ENCODE assay signal across 8 mouse cellular contexts in genomic region chr11:20445061-20445902, GRCm38 (mm10).
A peak's percentile ranks its signal among the peaks of the same experiment; 100 is the strongest.
DNase-seq lines count a peak whose midpoint lies in the region; ATAC-seq lines count a peak whose summit lies in the region.

No protein-coding gene starts in this region.

- DNase-seq in heart, adult 11 months: no peak
- peak; percentile 17 for DNase-seq in Muller cell, postnatal 12 days (ENCODE audit: inconsistent ontology term)
- DNase-seq in midbrain, embryonic 11.5 days (ENCODE audit: low spot score, missing footprints): peak; percentile 89
- no peak for DNase-seq in layer of hippocampus, postnatal 25 days (ENCODE audit: extremely low spot score in 1 of 2, low spot score in 1 of 2)
- DNase-seq in spleen, postnatal 10 days (ENCODE audit: low spot score in 2 of 2): no peak
- DNase-seq in cerebellum, adult 9-10 months: no peak

- WGBS in heart, embryonic 11.5 days (ENCODE audit: insufficient replicate concordance): 9% methylated on average over 17 of the region's 18 CpGs
- WGBS in hindbrain, embryonic 12.5 days: 17% methylated on average over 15 of the region's 18 CpGs
- WGBS in midbrain, embryonic 11.5 days: 11% methylated on average over 16 of the region's 18 CpGs

- no peak for ATAC-seq in heart, embryonic 11.5 days (replicated peaks; ENCODE audit: insufficient number of reproducible peaks, low FRiP score, low TSS enrichment)
- ATAC-seq in hindbrain, embryonic 12.5 days (ENCODE audit: low FRiP score): peak; percentile 48
- ATAC-seq in midbrain, embryonic 11.5 days (ENCODE audit: low FRiP score): peak; percentile 28; the same call in 1 of the 2 replicates

- H3K4me1 ChIP-seq in heart, embryonic 11.5 days (ENCODE audit: control insufficient read depth, insufficient read depth, low read length): no peaks in the 10 kb centered on the region
- H3K4me1 ChIP-seq in hindbrain, embryonic 12.5 days: peaks cover 12% of the 10 kb centered on the region
- peaks cover 11% of the 10 kb centered on the region for H3K4me1 ChIP-seq in midbrain, embryonic 11.5 days (ENCODE audit: control insufficient read depth, insufficient read depth, low read length)

- H3K9ac ChIP-seq in heart, embryonic 11.5 days (ENCODE audit: low read depth, low read length): peak overlapping the region; percentile 60
- peak overlapping the region; percentile 52 for H3K9ac ChIP-seq in hindbrain, embryonic 12.5 days
- peak overlapping the region; percentile 33 for H3K9ac ChIP-seq in midbrain, embryonic 11.5 days (ENCODE audit: low read length)

- peak overlapping the region; percentile 77 for H3K4me2 ChIP-seq in heart, embryonic 11.5 days
- H3K4me2 ChIP-seq in hindbrain, embryonic 12.5 days (replicated peaks): peak overlapping the region; percentile 54
- H3K4me2 ChIP-seq in midbrain, embryonic 11.5 days: peak overlapping the region; percentile 27

- no peaks in the 10 kb centered on the region for H3K27me3 ChIP-seq in heart, embryonic 11.5 days (ENCODE audit: control insufficient read depth, insufficient read depth, low read length)
- no peaks in the 10 kb centered on the region for H3K27me3 ChIP-seq in hindbrain, embryonic 12.5 days
- no peaks in the 10 kb centered on the region for H3K27me3 ChIP-seq in midbrain, embryonic 11.5 days (ENCODE audit: control insufficient read depth, insufficient read depth, low read length)

- no peaks in the 10 kb centered on the region for H3K36me3 ChIP-seq in heart, embryonic 11.5 days (ENCODE audit: control insufficient read depth, insufficient read depth, low read length)
- no peaks in the 10 kb centered on the region for H3K36me3 ChIP-seq in hindbrain, embryonic 12.5 days
- no peaks in the 10 kb centered on the region for H3K36me3 ChIP-seq in midbrain, embryonic 11.5 days (ENCODE audit: control insufficient read depth, insufficient read depth, low read length)

- H3K4me3 ChIP-seq in heart, embryonic 11.5 days (ENCODE audit: low read depth, low read length): peak overlapping the region; percentile 37
- peak overlapping the region; percentile 23 for H3K4me3 ChIP-seq in hindbrain, embryonic 12.5 days
- peak overlapping the region; percentile 10 for H3K4me3 ChIP-seq in midbrain, embryonic 11.5 days (ENCODE audit: low read depth, low read length)

- no peaks in the 10 kb centered on the region for H3K9me3 ChIP-seq in heart, embryonic 11.5 days (replicated peaks; ENCODE audit: control insufficient read depth, low read length)
- 0 out of 2 replicates have a peak, but pooled peaks cover 6% of the 10 kb centered on the region for H3K9me3 ChIP-seq in hindbrain, embryonic 12.5 days (replicated peaks)
- H3K9me3 ChIP-seq in midbrain, embryonic 11.5 days (ENCODE audit: control insufficient read depth, low read length): 0 out of 2 replicates have a peak, but pooled peaks cover 2% of the 10 kb centered on the region

- H3K27ac ChIP-seq in heart, embryonic 11.5 days (ENCODE audit: low read depth, low read length): no peak overlapping the region
- H3K27ac ChIP-seq in hindbrain, embryonic 12.5 days: no peak overlapping the region
- no peak overlapping the region for H3K27ac ChIP-seq in midbrain, embryonic 11.5 days (ENCODE audit: low read depth, low read length)

Comparison
In these comparisons a context has a peak if more than half of its experiments do, and no peak if none do; other contexts are left out.
1. H3K4me2 ChIP-seq: peak in every context shown above with its lines; median percentile 77 in heart, embryonic 11.5 days; 54 in hindbrain, embryonic 12.5 days; 27 in midbrain, embryonic 11.5 days.
2. DNase-seq: peak in Muller cell, postnatal 12 days (single experiment) and midbrain, embryonic 11.5 days (single experiment); none in heart, adult 11 months (single experiment), layer of hippocampus, postnatal 25 days (0 of 2), spleen, postnatal 10 days (0 of 2) and cerebellum, adult 9-10 months (single experiment).
3. Peak in every context shown above with its lines, with median percentiles within 50 percentile points of each other: H3K4me3 ChIP-seq and H3K9ac ChIP-seq.